Mouse (Mus musculus) cerebral cortex, adult 2 months (tissue): ENCODE data around the gene Otop3.

Experiments used
- WGBS: fragments of 180-500 bp; shearing (Covaris S2); methylation state at CpG from one replicate; pipeline ENCODE4 v1.1.7; 2018; 5-methylcytosine and 5-hydroxymethylcytosine counted together

The Otop3 gene

DNA sequence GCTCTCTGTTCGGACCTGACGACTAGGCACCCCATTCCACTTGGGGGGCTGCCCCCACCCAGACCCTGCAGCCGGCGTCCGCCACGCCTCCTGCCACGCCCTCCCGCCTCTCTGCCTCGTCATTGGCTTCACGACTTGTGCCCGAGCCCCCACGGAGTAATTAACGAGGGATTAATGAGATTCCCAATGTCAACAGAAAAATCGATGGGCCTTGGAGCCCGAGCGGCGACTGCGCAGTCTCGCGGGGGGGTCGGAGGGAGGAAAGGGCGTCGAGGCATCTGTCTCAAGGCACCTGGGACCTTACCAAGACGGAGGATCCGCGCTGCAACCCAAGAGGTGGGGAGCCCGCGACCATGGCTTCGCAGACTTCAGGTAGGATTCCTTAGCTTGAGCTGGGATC lies at the start of gene Otop3:
Gene Otop3, plus strand, starts transcription at position 201 of the 400 bp plus-strand sequence.
- WGBS, result 4% methylated on average over 29 of the region's 29 CpGs

DNA sequence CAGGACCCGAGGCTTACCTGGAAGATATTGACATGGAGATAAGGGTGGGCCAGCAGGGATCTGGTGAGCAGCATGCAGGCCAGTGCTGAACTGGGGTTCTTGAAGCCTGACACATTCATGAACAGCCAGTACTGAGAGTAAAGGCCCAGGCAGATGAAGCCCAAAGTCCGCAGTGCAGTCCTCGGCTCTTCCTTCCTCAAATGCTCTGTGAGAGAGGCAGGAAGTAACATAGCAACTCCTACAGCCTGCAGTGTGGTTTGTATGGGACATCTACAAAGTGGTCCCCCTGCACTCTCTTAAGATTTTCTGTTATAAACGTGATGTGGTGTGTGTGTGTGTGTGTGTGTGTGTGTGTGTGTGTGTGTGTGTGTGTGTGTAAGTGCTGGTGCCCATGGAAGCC lies 49.2 kb upstream of the Otop3 start:
- 65% methylated on average over 4 of the region's 4 CpGs for WGBS

DNA sequence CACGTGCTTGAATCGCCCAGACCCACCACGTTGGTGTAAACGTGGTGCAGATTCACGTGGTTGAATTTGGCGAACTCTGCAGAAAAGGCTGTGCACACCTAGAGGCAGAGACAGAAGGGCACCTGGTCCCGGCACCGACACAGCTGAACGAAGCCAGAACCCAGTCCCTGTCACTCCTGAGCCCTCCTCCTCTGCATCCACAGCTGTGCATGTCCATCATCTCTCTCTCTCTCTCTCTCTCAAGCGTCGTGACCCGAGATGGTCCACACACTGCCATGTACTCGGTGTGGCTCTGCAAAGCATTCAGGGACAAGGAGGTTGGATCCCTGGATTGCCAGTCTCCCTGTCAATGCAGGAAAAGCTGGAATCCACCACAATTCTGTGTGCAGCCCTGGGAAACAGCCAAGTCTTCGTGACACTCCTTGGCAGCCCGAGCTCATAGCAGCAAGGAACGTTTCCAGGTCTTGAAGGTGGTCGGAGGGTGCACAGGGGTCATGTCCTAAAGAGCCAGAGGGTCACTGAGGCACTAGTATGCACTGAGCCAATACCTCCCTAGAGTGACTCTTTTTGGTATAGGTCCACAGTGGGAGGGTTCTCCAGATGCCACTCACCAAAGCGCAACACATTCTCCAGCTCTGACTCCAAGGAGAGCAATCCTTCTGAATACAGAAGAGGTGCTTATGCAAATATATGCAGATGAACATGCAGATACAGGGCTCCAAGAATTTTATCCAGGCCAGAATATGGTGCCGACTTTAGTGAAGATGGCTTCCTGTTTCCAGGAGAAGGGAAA lies 48.1 kb upstream of the Otop3 start:
- WGBS, result 42% methylated on average over 19 of the region's 19 CpGs

DNA sequence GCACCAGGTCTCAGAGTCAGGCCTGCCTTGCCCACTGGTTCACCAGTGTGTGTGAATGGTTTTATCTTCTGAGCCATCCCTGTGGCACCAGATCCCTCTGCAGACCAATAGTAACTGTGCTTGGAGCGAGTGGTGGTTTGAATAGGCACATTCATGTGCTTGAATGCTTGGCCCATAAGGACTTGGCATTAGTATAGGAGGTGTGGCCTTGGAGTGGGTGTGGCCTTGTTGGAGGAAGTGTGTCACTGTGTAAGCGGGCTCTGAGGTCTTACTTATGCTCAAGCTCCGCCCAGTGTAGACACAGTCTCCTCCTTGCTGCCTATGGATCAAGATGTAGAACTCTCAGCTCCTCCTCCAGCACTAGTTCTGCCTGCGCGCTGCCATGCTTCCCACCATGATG lies 47.1 kb upstream of the Otop3 start:
- WGBS, result 87% methylated on average over 5 of the region's 5 CpGs

DNA sequence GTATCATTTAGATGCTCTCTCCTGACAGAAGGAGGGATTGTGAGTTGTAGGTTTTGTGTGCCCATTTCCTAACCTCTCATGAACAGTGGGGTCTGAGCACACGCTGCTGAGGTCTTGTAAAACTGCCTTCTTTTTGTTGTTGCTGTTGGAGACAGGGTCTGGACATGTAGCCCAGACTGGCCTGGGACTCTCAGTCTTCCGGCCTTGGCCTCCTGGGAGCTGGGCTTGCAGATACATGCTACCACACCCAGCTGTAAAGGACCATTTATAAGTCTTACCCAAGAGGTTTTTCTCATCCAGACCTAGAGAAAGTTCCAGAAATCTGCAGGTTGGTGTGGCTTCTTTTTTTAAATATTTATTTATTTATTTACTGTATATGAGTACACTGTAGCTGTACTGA lies 46.2 kb upstream of the Otop3 start:
- 92% methylated on average over 2 of the region's 2 CpGs for WGBS

DNA sequence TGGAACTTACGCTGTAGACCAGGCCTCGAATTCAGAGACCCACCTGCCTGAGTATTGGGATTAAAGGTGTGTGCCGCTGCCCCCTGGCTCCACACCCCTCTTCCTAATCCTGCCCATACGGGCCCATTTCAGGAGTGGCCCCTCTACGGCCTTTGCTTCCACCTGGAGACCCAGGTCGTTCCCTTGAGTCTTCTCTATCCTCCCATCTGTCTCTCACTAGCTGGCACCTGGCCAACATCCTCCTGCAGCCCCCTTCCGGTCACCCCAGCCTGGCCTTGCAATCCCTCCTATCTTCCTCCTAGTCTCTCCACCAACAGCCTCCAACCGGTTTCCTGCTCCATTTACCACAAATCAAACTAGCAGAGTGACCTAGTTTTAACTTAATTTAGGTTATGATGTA lies 44.6 kb upstream of the Otop3 start:
- 76% methylated on average over 8 of the region's 8 CpGs for WGBS

DNA sequence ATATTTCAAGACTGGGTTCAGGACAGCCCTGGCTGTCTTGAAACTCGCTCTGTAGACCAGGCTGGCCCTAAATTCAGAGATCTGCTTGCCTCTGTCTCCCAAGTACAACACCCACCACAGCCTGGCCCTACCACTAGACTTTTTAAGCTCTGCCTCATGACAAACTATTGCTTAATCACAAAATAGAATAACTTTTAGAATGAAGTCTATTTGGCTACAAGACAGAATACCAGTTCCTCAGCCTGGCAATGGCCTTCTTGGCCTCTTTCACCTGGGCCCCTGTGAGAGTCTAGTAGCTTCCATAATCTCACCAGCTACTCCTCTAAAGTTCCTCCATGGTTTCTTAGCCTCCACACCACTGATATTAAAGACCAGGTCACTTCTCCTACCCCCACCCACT lies 44.2 kb upstream of the Otop3 start:
- 80% methylated on average over 1 of the region's 1 CpGs for WGBS

DNA sequence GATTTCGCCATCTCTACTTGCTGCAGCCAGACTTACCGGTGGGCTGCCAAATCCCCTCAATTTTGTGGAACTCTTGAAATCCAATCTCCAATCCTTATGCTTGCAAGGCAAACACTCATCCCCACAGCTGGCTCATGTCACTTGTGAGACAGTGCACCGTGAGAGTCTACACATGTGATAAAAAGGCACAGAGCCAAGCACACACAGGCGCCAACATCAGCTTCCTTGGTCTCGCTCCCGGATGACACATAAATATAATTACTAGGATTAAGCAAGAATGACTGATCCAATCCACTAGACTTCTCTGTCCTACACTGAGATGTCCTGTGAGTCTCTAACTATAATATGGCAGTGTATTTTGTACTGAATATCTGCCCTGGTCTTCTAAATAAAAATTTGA lies 43.6 kb upstream of the Otop3 start:
- 56% methylated on average over 6 of the region's 6 CpGs for WGBS

DNA sequence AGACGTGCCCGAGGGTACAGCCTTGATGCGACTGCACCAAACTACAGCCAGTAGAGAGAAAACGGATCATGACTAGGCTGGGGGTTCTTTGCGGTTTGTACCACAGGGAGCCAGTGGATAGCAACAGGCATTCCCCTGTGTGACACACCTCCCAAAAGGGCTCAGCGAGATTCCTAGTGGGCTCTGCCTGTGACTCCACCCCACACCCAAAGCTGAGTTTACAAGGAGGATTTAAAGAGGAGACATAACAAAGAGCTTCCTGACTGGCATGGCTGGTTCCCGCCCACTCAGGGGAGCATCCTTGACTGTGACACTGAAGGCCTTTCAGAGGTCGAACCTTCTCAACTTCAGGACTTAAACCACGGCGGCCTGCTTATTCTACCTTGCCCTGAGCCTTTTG lies 43.0 kb upstream of the Otop3 start:
- WGBS, result 87% methylated on average over 10 of the region's 10 CpGs

DNA sequence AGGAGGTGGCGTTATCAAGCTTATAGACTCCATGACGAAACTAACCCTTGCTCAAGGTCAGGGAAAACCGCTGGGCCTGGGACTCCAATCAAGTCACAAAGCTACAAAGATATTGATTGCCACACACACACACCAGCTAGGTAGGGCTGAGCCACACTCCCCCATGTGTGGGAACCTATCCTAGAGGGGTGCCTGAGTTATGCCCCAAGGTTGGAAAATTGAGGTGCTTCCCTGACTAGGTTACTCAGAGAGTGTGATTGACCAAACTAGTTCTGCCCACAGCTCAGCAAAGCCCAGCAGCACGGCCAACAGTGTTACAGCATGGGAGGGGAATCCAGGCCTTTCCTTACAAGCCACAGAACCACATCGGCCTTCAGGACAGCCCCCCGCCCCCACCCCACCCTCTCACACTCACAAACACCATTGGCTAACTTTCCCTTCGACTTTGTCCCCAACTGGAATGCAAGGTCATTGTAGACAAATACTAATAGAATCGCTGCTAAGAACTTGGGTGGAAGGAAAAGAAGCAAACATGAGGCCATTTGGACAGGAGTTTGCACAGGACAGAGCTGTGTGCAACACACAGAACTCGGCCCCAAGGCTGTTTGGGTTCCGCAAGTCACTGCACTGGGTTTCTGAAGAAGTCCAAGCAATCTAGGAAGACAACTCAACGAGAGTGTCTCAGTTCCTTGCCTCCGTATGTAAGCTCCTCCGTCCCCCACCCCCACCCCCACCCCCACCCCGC lies 41.7 kb upstream of the Otop3 start:
- WGBS, result 80% methylated on average over 14 of the region's 14 CpGs

DNA sequence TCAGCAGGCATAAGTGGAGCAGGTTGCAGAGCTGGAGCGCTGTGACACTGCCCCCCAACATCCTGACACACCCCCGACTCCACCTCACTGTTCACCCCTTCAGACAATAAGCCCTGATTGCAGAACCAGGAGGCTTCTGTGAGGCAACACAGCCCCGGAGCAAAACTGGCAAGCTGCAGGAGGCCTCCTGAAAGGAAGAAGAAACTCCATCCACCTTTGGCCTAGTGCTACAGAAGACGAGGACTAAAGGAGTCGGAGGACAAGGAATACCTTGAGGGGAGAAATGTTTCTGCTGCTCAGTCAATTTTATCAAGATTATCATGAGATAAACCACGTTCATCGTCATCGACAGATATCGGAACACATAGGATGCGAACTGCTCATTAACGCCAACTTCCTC lies 38.6 kb upstream of the Otop3 start:
- WGBS, result 95% methylated on average over 11 of the region's 11 CpGs

DNA sequence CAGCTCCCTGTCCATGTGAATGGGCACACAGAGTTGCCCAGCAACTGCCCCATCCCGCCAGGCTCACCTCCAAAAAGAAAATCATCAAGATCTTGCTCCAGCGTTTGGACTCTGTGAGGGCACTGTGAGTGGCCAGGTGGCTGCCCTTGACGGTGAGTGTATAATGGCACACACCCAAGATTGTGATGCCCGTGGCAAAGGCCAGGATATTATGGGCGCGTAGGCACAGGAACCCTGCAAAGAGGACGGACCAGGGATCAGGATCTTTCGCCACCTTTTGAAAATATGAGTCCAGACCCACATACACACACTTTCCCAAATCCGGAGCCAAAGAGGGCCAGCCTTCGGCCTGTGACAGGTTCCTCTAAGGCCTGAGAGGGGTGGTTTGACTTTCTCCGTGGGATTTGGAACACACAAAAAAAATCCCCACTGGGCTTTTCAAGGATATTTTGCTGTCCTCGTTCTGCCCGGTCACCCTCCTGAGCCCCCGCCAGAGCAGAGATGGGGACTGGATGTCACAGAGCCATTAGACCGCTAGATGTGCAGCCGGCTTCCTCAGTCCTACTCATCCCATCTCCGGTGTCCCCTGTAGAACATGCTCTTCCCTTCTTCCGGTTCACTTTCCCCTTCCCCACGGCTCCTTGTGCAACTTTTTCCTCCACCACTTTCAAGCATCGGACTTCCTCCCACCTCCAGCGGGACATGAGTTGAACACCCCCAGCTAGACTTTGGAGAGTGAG lies 37.9 kb upstream of the Otop3 start:
- WGBS, result 50% methylated on average over 21 of the region's 21 CpGs

DNA sequence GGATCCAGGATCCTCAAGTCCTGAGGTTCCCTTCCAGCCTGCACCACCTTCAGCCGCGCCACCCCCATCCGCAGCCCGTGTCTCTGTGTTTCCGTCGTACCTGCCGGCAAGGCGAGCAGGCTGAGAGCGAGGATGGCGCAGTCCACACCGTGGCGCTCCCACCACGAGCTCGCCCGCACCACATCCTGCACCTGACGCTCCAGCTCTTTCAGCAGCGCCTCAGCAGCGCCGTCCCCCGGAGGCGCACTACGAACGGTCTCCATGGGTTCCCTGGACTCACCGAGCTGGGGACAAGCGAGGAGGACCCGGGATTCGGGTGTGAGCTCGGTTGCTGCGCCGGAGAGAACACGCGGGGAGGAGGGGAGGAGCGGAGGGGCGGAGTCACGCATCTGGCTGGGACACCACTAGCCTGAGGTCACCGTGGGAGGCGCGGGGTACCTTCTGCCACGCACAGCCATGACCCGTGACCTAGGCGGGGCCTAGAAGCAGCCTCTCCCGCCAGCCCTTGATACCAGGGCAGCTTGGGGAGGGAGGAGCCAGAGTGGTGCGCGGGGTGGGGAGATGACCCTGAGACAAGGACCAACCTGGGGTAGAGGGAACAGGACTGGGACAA lies 37.2 kb upstream of the Otop3 start, which contains the start of gene Fads6:
Gene Fads6, minus strand, starts transcription at position 450 of the 613 bp plus-strand sequence.
- 2% methylated on average over 44 of the region's 44 CpGs for WGBS

DNA sequence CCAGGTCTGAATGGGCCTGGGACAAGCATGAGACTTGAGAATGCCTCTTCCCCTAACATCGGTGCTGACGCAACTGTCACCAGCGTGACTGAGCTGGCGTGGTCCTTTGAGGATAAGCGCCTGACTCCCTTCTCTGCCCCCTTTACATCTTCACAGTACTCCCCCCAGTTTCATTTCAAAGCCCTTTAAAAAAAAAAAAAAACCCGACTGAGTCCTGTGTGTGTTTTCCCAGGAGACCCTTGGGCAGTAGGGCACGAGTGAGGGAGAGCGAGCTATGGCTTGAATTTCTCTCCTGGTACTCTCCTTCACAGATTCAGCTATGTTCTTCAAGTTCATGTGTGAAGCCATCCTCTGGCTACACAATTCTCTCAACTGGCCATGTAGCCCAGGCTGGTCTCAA lies 36.4 kb upstream of the Otop3 start:
- WGBS, result 78% methylated on average over 8 of the region's 8 CpGs

DNA sequence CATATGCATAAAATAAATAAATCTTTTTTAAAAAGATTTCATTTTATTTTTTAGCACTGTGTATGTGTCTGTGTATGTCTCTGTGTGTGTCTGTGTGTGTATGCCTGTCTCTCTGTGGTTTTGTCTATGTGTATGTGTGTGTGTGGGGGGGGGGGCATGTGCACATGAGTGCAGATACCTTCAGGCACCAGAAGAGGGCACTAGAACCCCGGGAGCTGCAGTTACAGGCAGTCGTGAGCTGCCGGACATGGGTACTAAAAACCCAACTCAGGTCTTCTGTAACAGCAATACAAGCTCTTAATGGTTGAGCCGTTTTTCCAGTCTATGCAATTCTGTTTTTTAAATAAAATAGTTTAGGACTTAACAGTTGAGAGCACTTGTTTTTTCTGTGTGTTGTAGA lies 33.8 kb upstream of the Otop3 start:
- WGBS, result 81% methylated on average over 4 of the region's 4 CpGs

DNA sequence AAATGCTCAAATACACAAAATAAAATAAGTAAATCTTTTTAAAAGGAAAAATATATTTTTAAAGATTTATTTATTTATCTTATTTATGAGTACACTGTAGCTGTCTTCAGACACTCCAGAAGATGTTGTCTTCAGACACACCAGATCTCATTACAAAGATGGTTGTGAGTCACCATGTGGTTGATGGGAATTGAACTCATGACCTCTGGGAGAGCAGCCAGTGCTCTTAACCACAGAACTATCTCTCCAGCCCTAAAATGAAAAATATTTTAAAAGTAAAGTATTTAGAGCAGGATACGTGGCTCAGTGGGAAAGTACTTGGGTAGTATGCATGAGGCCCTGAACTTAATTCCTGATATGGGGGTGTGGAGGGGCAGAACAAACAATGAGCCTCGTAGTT lies 33.2 kb upstream of the Otop3 start:
- 93% methylated on average over 2 of the region's 2 CpGs for WGBS

DNA sequence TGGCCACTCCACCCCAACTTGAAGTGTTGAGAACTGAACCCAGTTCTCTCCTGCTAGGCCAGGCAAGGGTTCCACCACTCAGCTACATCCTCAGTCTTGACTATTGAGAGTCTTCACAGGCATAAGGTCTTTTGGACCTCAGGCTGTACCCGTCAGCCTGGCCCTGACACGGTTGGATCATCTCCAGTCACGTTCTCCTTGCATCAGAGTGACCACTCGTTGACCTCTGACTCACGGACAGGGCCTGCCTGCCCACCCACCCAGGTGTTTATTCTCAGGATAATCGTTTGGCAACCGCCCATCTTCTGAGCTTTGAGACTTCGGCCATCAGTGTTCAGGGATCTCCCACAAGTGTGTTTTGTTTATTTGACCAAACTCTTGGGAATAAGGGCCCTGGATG lies 31.4 kb upstream of the Otop3 start:
- 76% methylated on average over 8 of the region's 8 CpGs for WGBS

DNA sequence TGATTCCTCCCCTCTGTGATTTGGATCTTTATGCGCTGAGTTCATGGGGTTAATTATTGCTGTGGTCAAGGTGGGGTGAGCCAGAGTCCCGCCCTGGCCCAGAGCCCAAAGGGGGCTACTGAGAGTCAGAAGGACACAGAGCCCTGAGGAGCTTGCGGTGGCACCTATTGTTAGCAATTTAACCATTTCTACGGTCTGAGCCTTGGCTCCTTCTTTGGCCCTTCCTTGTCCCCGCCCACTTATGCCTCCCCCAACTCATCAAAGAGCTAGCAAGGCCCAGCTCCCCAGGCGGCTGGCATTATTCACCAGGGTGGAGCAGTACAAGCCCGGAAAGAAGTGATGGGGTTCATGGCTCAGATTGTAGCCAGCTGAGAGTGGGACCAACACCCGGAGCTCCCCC lies 27.7 kb upstream of the Otop3 start, which contains the start of gene Otop2:
Gene Otop2, plus strand, starts transcription at position 301 of the 400 bp plus-strand sequence.
- 59% methylated on average over 8 of the region's 8 CpGs for WGBS

DNA sequence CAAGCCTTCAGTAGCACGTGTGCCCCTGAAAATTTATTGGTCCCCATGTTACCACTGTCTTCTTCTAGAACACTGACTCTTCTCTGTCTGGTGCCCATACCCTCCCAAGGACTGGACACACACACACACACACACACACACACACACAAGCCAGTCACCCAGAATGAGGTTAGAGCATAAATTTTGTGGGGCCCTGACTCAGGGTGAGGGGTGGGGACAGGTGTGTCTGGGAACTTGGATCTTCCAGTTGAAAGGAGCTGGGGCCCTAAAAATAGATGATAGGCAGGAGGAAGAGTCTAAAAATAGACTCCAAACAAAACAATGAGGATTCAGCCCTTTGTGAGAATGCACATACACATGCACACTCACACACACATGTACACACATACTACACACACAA lies 25.8 kb upstream of the Otop3 start:
- 84% methylated on average over 1 of the region's 1 CpGs for WGBS

DNA sequence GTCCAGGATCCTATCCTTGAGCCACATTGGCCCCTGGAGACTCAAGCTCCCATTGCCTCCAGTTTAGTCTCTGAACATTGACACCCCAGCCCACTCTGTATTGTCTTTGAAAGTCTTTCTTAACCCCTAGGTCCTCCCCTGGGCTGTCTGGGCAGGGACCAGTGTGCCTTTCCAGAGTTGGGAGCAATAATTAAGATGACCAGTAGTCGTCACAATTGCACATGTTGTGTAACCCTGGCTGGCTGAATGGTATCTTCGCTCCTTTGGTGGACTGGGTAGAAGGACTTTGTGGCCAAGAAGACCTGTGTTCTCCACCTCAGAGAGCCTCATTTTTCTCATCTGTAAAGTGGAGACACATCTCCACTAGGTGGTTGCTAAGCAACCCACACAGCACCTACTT lies 20.3 kb upstream of the Otop3 start:
- 41% methylated on average over 2 of the region's 2 CpGs for WGBS

DNA sequence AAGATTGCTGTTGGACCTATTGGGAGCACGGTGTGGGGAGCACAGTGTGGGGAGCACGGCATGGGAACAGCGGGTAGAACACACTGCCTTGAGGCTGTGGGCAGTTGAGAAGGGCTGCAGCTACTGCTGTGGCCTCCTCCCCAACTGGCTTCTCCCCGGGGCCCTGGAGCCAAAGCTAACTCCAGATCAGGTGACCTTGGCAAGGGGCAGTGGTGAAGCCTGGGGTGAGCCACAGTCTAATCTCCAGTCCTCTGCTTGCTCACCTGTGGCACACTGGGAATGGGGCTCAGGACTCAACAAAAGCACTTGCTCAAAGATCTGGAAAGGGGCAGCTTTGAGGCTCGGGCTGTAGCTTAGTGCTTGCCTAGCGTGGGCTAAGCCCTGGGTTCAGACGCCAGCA lies 17.3 kb upstream of the Otop3 start:
- 76% methylated on average over 7 of the region's 7 CpGs for WGBS
